Mouse (Mus musculus): ENCODE results near the gene Aldh1a7. TPM values are rescaled to one million over a fixed set of nuclear protein-coding genes. Genes with fewer than 3 reads are reported as not detected.

Aldh1a7 gene
- total RNA-seq (2021) = 1 to 10 TPM in 1 of 2 experiments, under 1 TPM in 1; 0.99 to 2.6 TPM
- long read RNA-seq, experiment 1, partial matches to known transcripts = 0 of 4 reads
- long read RNA-seq, experiment 1, other reads (novel, unspliced or antisense) = 0 of 4 reads
- long read RNA-seq, experiment 2, partial matches to known transcripts = 0 of 1 reads
- long read RNA-seq, experiment 2, other reads (novel, unspliced or antisense) = 0 of 1 reads

GRCm38 (mm10) chr19:20727381-20727780 is at the start of gene Aldh1a7:
Aldh1a7 (minus strand) TSS chr19:20727562.
- intact Hi-C loops (cut with DNase I) = no loop called here
- DNase-seq = no peak

- intact Hi-C loops (cut with DNase I) = no loop called here
- DNase-seq = no peak
Observed at GRCm38 (mm10) chr19:20775681-20776080, 48.3 kb upstream of the Aldh1a7 start.

- no peak for DNase-seq
- intact Hi-C loops (cut with DNase I) = no loop called here
Observed at GRCm38 (mm10) chr19:20773941-20774340, 46.6 kb upstream of the Aldh1a7 start.

DNA sequence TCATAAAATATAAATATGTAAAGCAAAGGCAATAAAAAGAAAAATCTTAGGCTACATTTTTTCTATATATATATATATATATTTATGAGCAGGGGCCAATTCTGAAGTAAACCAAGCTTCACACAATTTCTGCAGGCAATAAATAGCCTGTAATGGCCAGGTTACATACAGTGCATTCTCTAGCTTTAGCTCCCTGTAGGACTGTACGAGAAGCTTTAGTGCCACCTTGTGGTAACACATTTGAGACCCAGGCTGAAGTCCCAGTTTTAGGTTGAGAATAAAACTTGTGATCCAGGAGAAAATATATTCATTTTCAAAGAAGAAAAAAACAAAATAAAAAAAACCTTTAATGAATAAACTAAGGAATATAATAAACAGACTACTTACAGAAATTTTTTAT is 36.9 kb upstream of the Aldh1a7 start:
- intact Hi-C loops (cut with DNase I) = loop anchor here (10.0 kb wide), 2 partner anchors 319 to 399 kb away; no protein-coding TSS in a partner anchor
- DNase-seq = no peak

GRCm38 (mm10) chr19:20761675-20762426 is 34.5 kb upstream of the Aldh1a7 start:
- intact Hi-C loops (cut with DNase I) = loop anchor here (10.0 kb wide), 2 partner anchors 317 to 397 kb away; no protein-coding TSS in a partner anchor
- DNase-seq = no peak

GRCm38 (mm10) chr19:20761119-20761518 is 33.8 kb upstream of the Aldh1a7 start:
- intact Hi-C loops (cut with DNase I) = loop anchor here (10.0 kb wide), 2 partner anchors 316 to 396 kb away; no protein-coding TSS in a partner anchor
- DNase-seq = no peak

GRCm38 (mm10) chr19:20744630-20745029 is 17.3 kb upstream of the Aldh1a7 start:
- DNase-seq = no peak
- intact Hi-C loops (cut with DNase I) = no loop called here

DNA sequence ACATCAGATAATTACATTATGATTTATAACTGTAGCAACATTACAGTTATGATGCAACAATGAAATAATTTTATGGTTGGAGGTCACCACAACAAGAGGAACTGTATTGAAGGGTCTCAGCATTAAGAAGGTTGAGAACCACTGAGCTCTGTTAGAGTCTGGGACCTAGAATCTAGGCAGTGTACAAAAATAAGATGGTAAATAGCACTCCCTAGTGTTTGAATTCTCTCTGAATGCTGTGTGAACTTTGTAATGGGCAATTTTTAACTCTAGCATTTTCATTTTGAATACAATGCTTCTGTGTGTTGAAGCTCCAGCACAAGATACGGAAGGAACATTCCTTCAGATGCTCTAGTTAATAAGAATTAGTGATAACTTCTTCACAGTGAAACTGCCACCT is 916 bp upstream of the Aldh1a7 start:
- intact Hi-C loops (cut with DNase I) = no loop called here
- DNase-seq = no peak

DNA sequence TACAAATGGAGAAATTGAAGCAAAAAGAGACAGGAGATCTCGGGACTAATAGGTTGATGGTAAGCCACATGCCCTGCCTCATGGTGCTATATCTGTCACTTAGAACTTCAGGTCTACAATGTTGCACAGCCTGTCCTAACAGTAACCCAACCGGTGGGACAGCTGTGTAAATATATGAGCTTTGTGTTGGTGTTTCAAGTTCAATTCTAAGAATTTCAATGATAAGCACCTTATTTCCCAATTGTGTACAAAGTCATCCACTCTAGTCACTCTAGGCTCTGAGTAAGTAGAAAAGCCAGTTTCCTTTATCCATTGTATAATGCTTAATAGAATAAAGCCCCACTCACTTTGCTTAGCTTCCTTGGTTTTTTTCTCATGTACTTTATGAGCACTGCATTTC is 4.4 kb downstream of the Aldh1a7 start:
- no peak for DNase-seq
- intact Hi-C loops (cut with DNase I) = no loop called here

- no peak for DNase-seq
- intact Hi-C loops (cut with DNase I) = no loop called here
Observed at GRCm38 (mm10) chr19:20720298-20720697, 7.1 kb downstream of the Aldh1a7 start.

GRCm38 (mm10) chr19:20715617-20716016 is 11.7 kb downstream of the Aldh1a7 start:
- intact Hi-C loops (cut with DNase I) = no loop called here
- DNase-seq = no peak

DNA sequence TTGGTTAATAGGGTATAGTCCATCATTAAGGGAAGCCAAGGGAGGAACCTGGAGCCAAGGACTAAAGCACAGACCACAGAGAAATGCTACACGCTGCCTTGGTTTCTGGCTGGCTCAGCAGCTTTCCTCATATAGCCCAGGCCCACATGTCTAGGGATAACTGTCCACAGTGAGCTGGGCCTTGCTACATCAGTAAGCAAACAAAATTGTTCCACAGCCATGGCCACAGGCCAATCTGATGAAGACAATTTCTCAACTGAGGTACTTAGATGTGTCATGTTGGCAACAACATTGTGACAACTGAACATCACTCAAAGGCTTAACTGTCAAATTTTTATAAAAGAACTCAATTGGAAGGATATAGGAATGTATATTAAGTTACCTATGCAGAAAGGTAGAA is 12.3 kb downstream of the Aldh1a7 start:
- no peak for DNase-seq
- intact Hi-C loops (cut with DNase I) = no loop called here

DNA sequence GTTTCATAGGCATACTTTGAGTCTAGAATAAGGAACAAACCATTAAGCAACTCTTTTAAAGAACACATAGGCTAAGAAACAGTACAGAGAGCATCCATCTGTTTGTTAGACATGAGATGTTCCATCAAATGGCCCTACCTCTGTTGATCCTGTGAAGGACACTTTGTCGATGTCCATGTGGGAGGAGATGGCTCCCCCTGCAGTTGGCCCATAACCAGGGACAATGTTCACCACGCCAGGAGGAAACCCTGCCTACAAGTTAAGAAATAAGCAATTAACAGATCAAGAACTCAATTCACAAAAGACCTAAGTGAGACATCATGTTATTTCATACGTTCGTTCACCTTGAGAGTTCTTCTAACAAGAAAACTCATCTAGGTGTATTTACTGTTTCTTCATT is 12.8 kb downstream of the Aldh1a7 start:
- no peak for DNase-seq
- intact Hi-C loops (cut with DNase I) = no loop called here

DNA sequence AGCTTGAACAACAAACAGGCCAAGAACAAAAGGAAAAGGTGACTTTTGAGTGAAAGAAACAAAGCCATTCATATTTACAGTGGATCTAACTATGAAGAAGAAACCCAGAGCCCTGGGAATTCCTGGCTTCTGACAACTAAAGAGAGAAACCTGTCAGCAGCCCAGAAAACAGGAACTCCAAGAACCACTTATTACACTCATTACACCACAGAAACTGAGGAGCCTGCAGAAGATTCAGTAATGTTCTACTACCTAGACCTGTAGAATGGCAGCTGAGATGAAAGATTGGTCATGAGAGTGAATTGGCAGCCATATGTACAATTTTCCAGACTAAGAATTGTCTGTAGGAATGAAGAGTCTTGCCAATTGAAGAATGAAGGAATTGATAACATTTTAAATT is 20.2 kb downstream of the Aldh1a7 start:
- DNase-seq = no peak
- intact Hi-C loops (cut with DNase I) = no loop called here

GRCm38 (mm10) chr19:20706747-20707146 is 20.6 kb downstream of the Aldh1a7 start:
- no peak for DNase-seq
- intact Hi-C loops (cut with DNase I) = no loop called here

DNA sequence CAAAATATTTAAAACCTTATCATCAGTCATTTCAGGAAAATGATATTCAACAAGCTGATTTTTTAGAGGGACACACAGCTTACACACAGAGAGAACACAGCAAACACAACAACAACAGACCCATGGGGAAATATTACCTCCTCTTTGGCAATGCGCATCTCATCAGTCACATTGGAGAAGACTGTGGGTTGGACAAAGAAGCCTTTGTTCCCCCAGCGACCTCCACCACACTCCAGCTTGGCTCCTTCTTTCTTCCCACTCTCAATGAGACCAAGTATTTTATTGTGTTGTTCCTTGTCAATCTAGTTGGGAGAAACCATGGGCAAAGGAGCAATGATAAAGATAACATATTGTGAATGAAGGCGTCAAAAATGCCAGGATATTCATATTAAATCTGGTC is 25.3 kb downstream of the Aldh1a7 start:
- DNase-seq = no peak
- intact Hi-C loops (cut with DNase I) = no loop called here

DNA sequence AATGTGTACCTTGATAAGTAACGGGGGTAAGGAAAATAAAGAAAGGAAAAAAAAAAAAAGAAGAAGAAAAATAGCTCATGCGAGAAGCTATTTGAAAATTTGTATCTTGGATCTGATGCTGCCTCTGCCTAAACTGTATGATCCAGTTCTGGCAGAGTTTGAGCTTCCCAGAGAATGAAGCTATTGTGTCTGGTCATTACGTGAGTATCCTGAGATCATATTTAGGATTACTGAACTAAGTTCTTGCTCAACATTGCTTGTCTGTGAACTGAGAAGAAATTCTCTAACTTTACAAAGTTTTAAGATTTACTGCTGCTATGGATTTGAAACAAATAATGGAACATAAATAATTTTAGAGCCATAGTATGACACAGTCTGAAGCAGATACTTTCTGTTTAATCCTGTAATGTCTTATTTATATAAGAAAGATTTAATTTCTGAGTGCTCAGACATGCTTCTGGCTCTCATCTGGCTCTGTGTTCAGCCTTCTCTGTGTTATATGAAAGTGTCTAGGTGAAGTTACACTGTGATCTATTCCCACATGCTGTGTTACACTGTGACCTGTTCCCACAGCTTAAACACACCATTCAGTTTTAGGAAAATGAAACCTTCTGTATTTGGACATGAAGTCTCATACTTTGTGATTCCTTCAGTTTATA is 49.5 kb downstream of the Aldh1a7 start:
- intact Hi-C loops (cut with DNase I) = no loop called here
- no peak for DNase-seq

GRCm38 (mm10) chr19:20654141-20654873 is 73.1 kb downstream of the Aldh1a7 start:
- DNase-seq = no peak
- intact Hi-C loops (cut with DNase I) = no loop called here

DNA sequence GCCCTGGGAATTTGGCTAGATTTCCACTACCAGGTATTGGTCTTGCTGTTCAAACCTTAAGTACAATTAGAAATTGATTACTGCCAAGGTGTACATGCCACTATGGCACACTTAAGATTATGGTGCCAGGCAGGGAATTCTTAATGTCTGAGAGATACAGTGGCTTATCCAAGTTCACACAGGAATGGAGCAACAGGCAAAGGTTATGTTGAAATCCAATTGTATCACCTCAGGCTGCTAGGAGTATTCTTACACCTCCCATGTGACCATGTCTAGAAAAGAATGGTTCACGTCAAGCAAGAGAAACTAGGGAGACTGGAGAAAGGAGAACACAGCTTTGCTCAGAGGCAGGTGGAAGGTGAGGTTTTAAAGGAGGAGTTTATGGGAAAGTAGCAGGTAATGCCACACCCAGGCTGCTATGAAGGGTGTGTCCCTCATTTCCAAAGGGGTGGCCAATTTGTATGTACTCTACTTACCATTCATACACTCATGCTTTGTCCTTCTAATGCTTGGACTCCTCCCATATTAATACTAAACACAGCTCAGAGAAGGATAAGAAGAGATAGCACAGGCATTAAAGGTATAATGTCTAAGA is 74.2 kb downstream of the Aldh1a7 start:
- DNase-seq = no peak
- intact Hi-C loops (cut with DNase I) = no loop called here

GRCm38 (mm10) chr19:20650008-20650407 is 77.4 kb downstream of the Aldh1a7 start:
- DNase-seq = no peak
- intact Hi-C loops (cut with DNase I) = no loop called here
